Mouse (Mus musculus): ENCODE measurements around the gene Ccr6. TPM values are rescaled to one million over a fixed set of nuclear protein-coding genes. Genes with fewer than 3 reads are reported as not detected.
"Not testable (repeated sequence)": the region's sequence is repeated elsewhere in the genome, so short reads cannot be mapped to it uniquely, and the experiment has no call there.

The Ccr6 gene
- polyA plus RNA-seq, 1 experiment from 2014 or later = not detected

GRCm38 (mm10) chr17:8256982-8257381 lies 21.1 kb downstream of the Ccr6 start:
- Histone ChIP-seq H3K4me1 (replicated peaks; ENCODE audit: control insufficient read depth, insufficient read depth, low read length) (no peaks in the 10 kb centered on the region), H3K36me3 (ENCODE audit: control insufficient read depth, insufficient read depth, low read length) (no peaks in the 10 kb centered on the region), H3K9ac (ENCODE audit: low read depth, low read length) (no peak overlapping the region), H3K27ac (ENCODE audit: low read depth, low read length) (no peak overlapping the region), H3K9me3 (ENCODE audit: control insufficient read depth, low read length) (no peaks in the 10 kb centered on the region), H3K4me2 (no peak overlapping the region), H3K4me3 (ENCODE audit: low read depth, low read length) (no peak overlapping the region), H3K27me3 (replicated peaks; ENCODE audit: control insufficient read depth, insufficient read depth, low read length) (peaks cover 7% of the 10 kb centered on the region; the same call in 1 of the 2 replicates)
- 69% methylated on average over 8 of the region's 8 CpGs for WGBS
- ATAC-seq (replicated peaks; ENCODE audit: low FRiP score) = no peak
- no peak for DNase-seq (ENCODE audit: low spot score)

- not testable (repeated sequence) for H3K4me2 ChIP-seq; H3K9ac ChIP-seq (ENCODE audit: low read depth, low read length); DNase-seq (ENCODE audit: low spot score); H3K4me3 ChIP-seq (ENCODE audit: low read depth, low read length); H3K36me3 ChIP-seq (ENCODE audit: control insufficient read depth, insufficient read depth, low read length); H3K9me3 ChIP-seq (ENCODE audit: control insufficient read depth, low read length); H3K27me3 ChIP-seq (replicated peaks; ENCODE audit: control insufficient read depth, insufficient read depth, low read length); ATAC-seq (replicated peaks; ENCODE audit: low FRiP score); H3K27ac ChIP-seq (ENCODE audit: low read depth, low read length); H3K4me1 ChIP-seq (replicated peaks; ENCODE audit: control insufficient read depth, insufficient read depth, low read length)
- 16% methylated on average over 7 of the region's 7 CpGs for WGBS
These were observed 28.8 kb downstream of the Ccr6 start for GRCm38 (mm10) chr17:8264638-8265037.

GRCm38 (mm10) chr17:8272054-8272749 lies 36.4 kb downstream of the Ccr6 start:
- H3K4me1 ChIP-seq (replicated peaks; ENCODE audit: control insufficient read depth, insufficient read depth, low read length) = 0 out of 2 replicates have a peak, but pooled peaks cover 2% of the 10 kb centered on the region
- ATAC-seq (replicated peaks; ENCODE audit: low FRiP score) (no peak), DNase-seq (ENCODE audit: low spot score) (no peak)
- no peak overlapping the region for H3K4me3 ChIP-seq (ENCODE audit: low read depth, low read length)
- no peak overlapping the region for H3K4me2 ChIP-seq
- H3K27ac ChIP-seq (ENCODE audit: low read depth, low read length) = no peak overlapping the region
- no peaks in the 10 kb centered on the region for H3K9me3 ChIP-seq (ENCODE audit: control insufficient read depth, low read length)
- 0 out of 2 replicates have a peak, but pooled peaks cover 7% of the 10 kb centered on the region for H3K27me3 ChIP-seq (replicated peaks; ENCODE audit: control insufficient read depth, insufficient read depth, low read length)
- WGBS = 31% methylated on average over 6 of the region's 6 CpGs
- no peak overlapping the region for H3K9ac ChIP-seq (ENCODE audit: low read depth, low read length)
- H3K36me3 ChIP-seq (ENCODE audit: control insufficient read depth, insufficient read depth, low read length) = no peaks in the 10 kb centered on the region

- 50% methylated on average over 6 of the region's 6 CpGs for WGBS
These were observed 37.1 kb downstream of the Ccr6 start for GRCm38 (mm10) chr17:8272951-8273350.

GRCm38 (mm10) chr17:8276071-8276470 lies 40.2 kb downstream of the Ccr6 start:
- 0 out of 2 replicates have a peak, but pooled peaks cover 3% of the 10 kb centered on the region for H3K27me3 ChIP-seq (replicated peaks; ENCODE audit: control insufficient read depth, insufficient read depth, low read length)
- no peak overlapping the region for H3K4me3 ChIP-seq (ENCODE audit: low read depth, low read length)
- H3K9ac ChIP-seq (ENCODE audit: low read depth, low read length) = no peak overlapping the region
- WGBS = 63% methylated on average over 4 of the region's 4 CpGs
- DNase-seq (ENCODE audit: low spot score) (no peak), ATAC-seq (replicated peaks; ENCODE audit: low FRiP score) (no peak)
- 0 out of 2 replicates have a peak, but pooled peaks cover 2% of the 10 kb centered on the region for H3K4me1 ChIP-seq (replicated peaks; ENCODE audit: control insufficient read depth, insufficient read depth, low read length)
- no peak overlapping the region for H3K4me2 ChIP-seq
- no peak overlapping the region for H3K27ac ChIP-seq (ENCODE audit: low read depth, low read length)
- no peaks in the 10 kb centered on the region for H3K9me3 ChIP-seq (ENCODE audit: control insufficient read depth, low read length)
- H3K36me3 ChIP-seq (ENCODE audit: control insufficient read depth, insufficient read depth, low read length) = no peaks in the 10 kb centered on the region

More at GRCm38 (mm10) chr17:8272951-8273350, 37.1 kb downstream of the Ccr6 start:
- DNase-seq (ENCODE audit: low spot score) = no peak
- Histone ChIP-seq H3K27ac (ENCODE audit: low read depth, low read length) (no peak overlapping the region), H3K4me1 (replicated peaks; ENCODE audit: control insufficient read depth, insufficient read depth, low read length) (0 out of 2 replicates have a peak, but pooled peaks cover 2% of the 10 kb centered on the region), H3K9me3 (ENCODE audit: control insufficient read depth, low read length) (no peaks in the 10 kb centered on the region), H3K4me2 (no peak overlapping the region), H3K4me3 (ENCODE audit: low read depth, low read length) (no peak overlapping the region), H3K36me3 (ENCODE audit: control insufficient read depth, insufficient read depth, low read length) (no peaks in the 10 kb centered on the region), H3K9ac (ENCODE audit: low read depth, low read length) (no peak overlapping the region), H3K27me3 (replicated peaks; ENCODE audit: control insufficient read depth, insufficient read depth, low read length) (0 out of 2 replicates have a peak, but pooled peaks cover 7% of the 10 kb centered on the region)
- no peak for ATAC-seq (replicated peaks; ENCODE audit: low FRiP score)

GRCm38 (mm10) chr17:8276680-8277079 lies 40.8 kb downstream of the Ccr6 start:
- 73% methylated on average over 7 of the region's 7 CpGs for WGBS
- no peak overlapping the region for H3K27ac ChIP-seq (ENCODE audit: low read depth, low read length)
- ATAC-seq (replicated peaks; ENCODE audit: low FRiP score) = no peak
- no peak overlapping the region for H3K9ac ChIP-seq (ENCODE audit: low read depth, low read length)
- no peaks in the 10 kb centered on the region for H3K9me3 ChIP-seq (ENCODE audit: control insufficient read depth, low read length)
- H3K36me3 ChIP-seq (ENCODE audit: control insufficient read depth, insufficient read depth, low read length) = no peaks in the 10 kb centered on the region
- H3K4me1 ChIP-seq (replicated peaks; ENCODE audit: control insufficient read depth, insufficient read depth, low read length) = 0 out of 2 replicates have a peak, but pooled peaks cover 2% of the 10 kb centered on the region
- H3K4me2 ChIP-seq = no peak overlapping the region
- 0 out of 2 replicates have a peak, but pooled peaks cover 3% of the 10 kb centered on the region for H3K27me3 ChIP-seq (replicated peaks; ENCODE audit: control insufficient read depth, insufficient read depth, low read length)
- DNase-seq (ENCODE audit: low spot score) = no peak
- no peak overlapping the region for H3K4me3 ChIP-seq (ENCODE audit: low read depth, low read length)

- ATAC-seq (replicated peaks; ENCODE audit: low FRiP score) = no peak
- WGBS = 92% methylated on average over 3 of the region's 3 CpGs
These were observed 41.4 kb downstream of the Ccr6 start for GRCm38 (mm10) chr17:8277266-8277665.

GRCm38 (mm10) chr17:8278356-8278755 lies 42.5 kb downstream of the Ccr6 start:
- no peak overlapping the region for H3K4me3 ChIP-seq (ENCODE audit: low read depth, low read length)
- peaks cover 2% of the 10 kb centered on the region for H3K4me1 ChIP-seq (replicated peaks; ENCODE audit: control insufficient read depth, insufficient read depth, low read length)
- no peak for DNase-seq (ENCODE audit: low spot score)
- ATAC-seq (replicated peaks; ENCODE audit: low FRiP score) = no peak
- 0 out of 2 replicates have a peak, but pooled peaks cover 3% of the 10 kb centered on the region for H3K27me3 ChIP-seq (replicated peaks; ENCODE audit: control insufficient read depth, insufficient read depth, low read length)
- 66% methylated on average over 3 of the region's 3 CpGs for WGBS
- H3K9me3 ChIP-seq (ENCODE audit: control insufficient read depth, low read length) = no peaks in the 10 kb centered on the region
- no peak overlapping the region for H3K9ac ChIP-seq (ENCODE audit: low read depth, low read length)
- H3K4me2 ChIP-seq = no peak overlapping the region
- no peaks in the 10 kb centered on the region for H3K36me3 ChIP-seq (ENCODE audit: control insufficient read depth, insufficient read depth, low read length)
- no peak overlapping the region for H3K27ac ChIP-seq (ENCODE audit: low read depth, low read length)

More at GRCm38 (mm10) chr17:8277266-8277665, 41.4 kb downstream of the Ccr6 start:
- Histone ChIP-seq H3K27ac (ENCODE audit: low read depth, low read length) (no peak overlapping the region), H3K36me3 (ENCODE audit: control insufficient read depth, insufficient read depth, low read length) (no peaks in the 10 kb centered on the region), H3K4me3 (ENCODE audit: low read depth, low read length) (no peak overlapping the region), H3K9ac (ENCODE audit: low read depth, low read length) (no peak overlapping the region), H3K4me1 (replicated peaks; ENCODE audit: control insufficient read depth, insufficient read depth, low read length) (0 out of 2 replicates have a peak, but pooled peaks cover 2% of the 10 kb centered on the region), H3K27me3 (replicated peaks; ENCODE audit: control insufficient read depth, insufficient read depth, low read length) (0 out of 2 replicates have a peak, but pooled peaks cover 3% of the 10 kb centered on the region), H3K9me3 (ENCODE audit: control insufficient read depth, low read length) (no peaks in the 10 kb centered on the region), H3K4me2 (no peak overlapping the region)
- no peak for DNase-seq (ENCODE audit: low spot score)

Measured in liver, embryonic 11.5 days (tissue).